In the genomic region with DNA sequence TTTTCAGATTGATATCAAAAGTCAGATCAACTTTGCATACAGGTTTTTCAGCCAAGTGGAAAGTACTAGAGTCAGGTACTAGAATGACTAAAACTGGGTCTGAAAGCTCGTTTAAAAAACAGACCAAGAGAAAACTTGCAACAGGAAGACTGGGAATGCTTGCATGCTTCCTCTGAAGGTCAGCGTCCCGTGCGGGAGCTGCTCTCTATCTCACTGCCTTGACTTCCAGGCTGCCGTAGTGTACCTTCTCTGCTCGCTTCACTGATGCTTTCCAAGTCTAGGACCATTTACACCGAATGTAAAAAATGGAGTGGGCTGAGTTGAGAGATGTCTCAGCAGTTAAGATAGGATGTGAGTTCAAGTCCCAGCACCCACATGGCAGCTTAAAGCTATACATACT, we compare ENCODE assay signal across 14 mouse cellular contexts.
"Had no signal": no experiment of that assay in that cellular context is flagged by ENCODE, and none has a peak within 500 bp of the region (broad histone marks: within the 10 kb centered on the region; RNA-seq: fewer than 3 reads in every experiment).

No protein-coding gene starts in this region.

- H3K27me3 ChIP-seq: midbrain, embryonic 12.5 days; neural tube, embryonic 12.5 days; stomach, embryonic 15.5 days had no signal

- H3K4me1 ChIP-seq: midbrain, embryonic 10.5 days; midbrain, embryonic 12.5 days; neural tube, embryonic 12.5 days; stomach, embryonic 15.5 days had no signal

- DNase-seq: lung, adult 18-20 months; lung, embryonic 14.5 days; lung, postnatal 10 days; lung, postnatal 4 days; midbrain, embryonic 14.5 days; right cerebral cortex, postnatal 14 days; thymus, adult 2 months; thymus, postnatal 25 days; thymus, postnatal 4 days had no signal

- H3K36me3 ChIP-seq: neural tube, embryonic 12.5 days had no signal

- H3K27ac ChIP-seq: midbrain, embryonic 10.5 days; midbrain, embryonic 12.5 days; neural tube, embryonic 12.5 days; stomach, embryonic 15.5 days; stomach, postnatal 0 days had no signal

- H3K9ac ChIP-seq: lung, embryonic 14.5 days; midbrain, embryonic 12.5 days; neural tube, embryonic 12.5 days; stomach, embryonic 15.5 days had no signal

- H3K4me3 ChIP-seq: midbrain, embryonic 10.5 days; midbrain, embryonic 12.5 days; neural tube, embryonic 12.5 days; stomach, embryonic 15.5 days had no signal

- H3K4me2 ChIP-seq: lung, embryonic 14.5 days; midbrain, embryonic 12.5 days; neural tube, embryonic 12.5 days; stomach, embryonic 15.5 days had no signal

- H3K9me3 ChIP-seq: midbrain, embryonic 10.5 days; midbrain, embryonic 12.5 days; neural tube, embryonic 12.5 days; stomach, embryonic 15.5 days had no signal
